Mouse (Mus musculus): ENCODE results near the gene Cdc42bpb.

Cdc42bpb gene

GRCm38 (mm10) chr12:111386642-111387120 is 9.2 kb upstream of the Cdc42bpb start:
- no peak for DNase-seq (ENCODE audit: low read depth, low spot score)

- DNase-seq (ENCODE audit: low read depth, low spot score): no peak
Observed at GRCm38 (mm10) chr12:111385883-111386641, 8.5 kb upstream of the Cdc42bpb start.

- no peak for DNase-seq (ENCODE audit: low read depth, low spot score)
Observed at GRCm38 (mm10) chr12:111378812-111379211, 1.3 kb upstream of the Cdc42bpb start.

GRCm38 (mm10) chr12:111377986-111378490 is 520 bp upstream of the Cdc42bpb start:
- peak; percentile 76 for DNase-seq (ENCODE audit: low read depth, low spot score)

- DNase-seq (ENCODE audit: low read depth, low spot score): peak; percentile 45
Observed at GRCm38 (mm10) chr12:111376826-111377331, 639 bp downstream of the Cdc42bpb start.

- no peak for DNase-seq (ENCODE audit: low read depth, low spot score)
Observed at GRCm38 (mm10) chr12:111376053-111376452, 1.5 kb downstream of the Cdc42bpb start.

- no peak for DNase-seq (ENCODE audit: low read depth, low spot score)
Observed at GRCm38 (mm10) chr12:111375559-111375958, 2.0 kb downstream of the Cdc42bpb start.

- DNase-seq (ENCODE audit: low read depth, low spot score): no peak
Observed at GRCm38 (mm10) chr12:111374727-111375126, 2.8 kb downstream of the Cdc42bpb start.

- no peak for DNase-seq (ENCODE audit: low read depth, low spot score)
Observed at GRCm38 (mm10) chr12:111373411-111373810, 4.1 kb downstream of the Cdc42bpb start.

- DNase-seq (ENCODE audit: low read depth, low spot score): no peak
Observed at GRCm38 (mm10) chr12:111371905-111372304, 5.6 kb downstream of the Cdc42bpb start.

GRCm38 (mm10) chr12:111370249-111370648 is 7.3 kb downstream of the Cdc42bpb start:
- DNase-seq (ENCODE audit: low read depth, low spot score): peak; percentile 80

- peak; percentile 41 for DNase-seq (ENCODE audit: low read depth, low spot score)
Observed at GRCm38 (mm10) chr12:111367065-111367464, 10.5 kb downstream of the Cdc42bpb start.

GRCm38 (mm10) chr12:111364234-111364633 is 13.3 kb downstream of the Cdc42bpb start:
- peak; percentile 59 for DNase-seq (ENCODE audit: low read depth, low spot score)

GRCm38 (mm10) chr12:111361319-111362098 is 16.0 kb downstream of the Cdc42bpb start:
- DNase-seq (ENCODE audit: low read depth, low spot score): no peak

GRCm38 (mm10) chr12:111360671-111361070 is 16.8 kb downstream of the Cdc42bpb start:
- DNase-seq (ENCODE audit: low read depth, low spot score): no peak

- no peak for DNase-seq (ENCODE audit: low read depth, low spot score)
Observed at GRCm38 (mm10) chr12:111356216-111356615, 21.3 kb downstream of the Cdc42bpb start.

GRCm38 (mm10) chr12:111354142-111354541 is 23.4 kb downstream of the Cdc42bpb start:
- no peak for DNase-seq (ENCODE audit: low read depth, low spot score)

GRCm38 (mm10) chr12:111353439-111353915 is 24.0 kb downstream of the Cdc42bpb start:
- peak; percentile 92 for DNase-seq (ENCODE audit: low read depth, low spot score)

GRCm38 (mm10) chr12:111353008-111353407 is 24.5 kb downstream of the Cdc42bpb start:
- no peak for DNase-seq (ENCODE audit: low read depth, low spot score)

GRCm38 (mm10) chr12:111352520-111352919 is 25.0 kb downstream of the Cdc42bpb start:
- DNase-seq (ENCODE audit: low read depth, low spot score): no peak

- no peak for DNase-seq (ENCODE audit: low read depth, low spot score)
Observed at GRCm38 (mm10) chr12:111349540-111350231, 27.8 kb downstream of the Cdc42bpb start.
